Comparison of ENCODE assay signal across 31 mouse cellular contexts in genomic region chr10:25844348-25844747, GRCm38 (mm10).
"Had no signal": no experiment of that assay in that cellular context is flagged by ENCODE, and none has a peak within 500 bp of the region (broad histone marks: within the 10 kb centered on the region; RNA-seq: fewer than 3 reads in every experiment).

No protein-coding gene starts in this region.

- H3K9ac ChIP-seq: heart, embryonic 12.5 days; heart, embryonic 13.5 days; heart, embryonic 15.5 days; hindbrain, embryonic 12.5 days; hindbrain, embryonic 13.5 days; hindbrain, embryonic 14.5 days; hindbrain, embryonic 15.5 days; intestine, embryonic 15.5 days; kidney, embryonic 15.5 days had no signal

- H3K4me3 ChIP-seq: heart, embryonic 12.5 days; heart, embryonic 13.5 days; heart, embryonic 15.5 days; hindbrain, embryonic 10.5 days; hindbrain, embryonic 12.5 days; hindbrain, embryonic 13.5 days; hindbrain, embryonic 15.5 days; intestine, embryonic 15.5 days; kidney, embryonic 15.5 days; layer of hippocampus, adult 2 months; left cerebral cortex, adult 2 months had no signal

- H3K9me3 ChIP-seq: heart, embryonic 12.5 days; heart, embryonic 13.5 days; heart, embryonic 15.5 days; hindbrain, embryonic 10.5 days; hindbrain, embryonic 12.5 days; hindbrain, embryonic 13.5 days; hindbrain, embryonic 15.5 days; intestine, embryonic 15.5 days; kidney, embryonic 15.5 days had no signal

- H3K36me3 ChIP-seq: heart, embryonic 12.5 days; heart, embryonic 13.5 days; heart, embryonic 15.5 days; hindbrain, embryonic 10.5 days; hindbrain, embryonic 12.5 days; hindbrain, embryonic 13.5 days; hindbrain, embryonic 15.5 days; intestine, embryonic 15.5 days; kidney, embryonic 15.5 days had no signal

- DNase-seq: heart, postnatal 10 days; heart, postnatal 14 days; heart, postnatal 36 days; heart, postnatal 4 days; kidney, adult 11 months; kidney, adult 18-20 months; kidney, adult 2 months; kidney, adult 8-10 months; kidney, adult 9 months; kidney, postnatal 10 days; kidney, postnatal 14 days; kidney, postnatal 25 days; kidney, postnatal 36 days; kidney, postnatal 4 days; layer of hippocampus, adult 9-11 months; layer of hippocampus, postnatal 36 days had no signal

- H3K27me3 ChIP-seq: heart, embryonic 12.5 days; heart, embryonic 13.5 days; heart, embryonic 15.5 days; hindbrain, embryonic 12.5 days; hindbrain, embryonic 13.5 days; hindbrain, embryonic 15.5 days; intestine, embryonic 15.5 days; kidney, embryonic 15.5 days had no signal

- H3K4me2 ChIP-seq: heart, embryonic 11.5 days; heart, embryonic 12.5 days; heart, embryonic 13.5 days; heart, embryonic 15.5 days; hindbrain, embryonic 12.5 days; hindbrain, embryonic 13.5 days; hindbrain, embryonic 14.5 days; hindbrain, embryonic 15.5 days; intestine, embryonic 15.5 days; kidney, embryonic 15.5 days had no signal

- H3K27ac ChIP-seq: heart, embryonic 13.5 days; heart, embryonic 15.5 days; hindbrain, embryonic 10.5 days; hindbrain, embryonic 12.5 days; hindbrain, embryonic 13.5 days; hindbrain, embryonic 14.5 days; hindbrain, embryonic 15.5 days; hindbrain, postnatal 0 days; intestine, embryonic 15.5 days; kidney, embryonic 15.5 days; kidney, postnatal 0 days; layer of hippocampus, adult 2 months; left cerebral cortex, adult 2 months had no signal

- H3K4me1 ChIP-seq: heart, embryonic 12.5 days; heart, embryonic 13.5 days; heart, embryonic 15.5 days; hindbrain, embryonic 10.5 days; hindbrain, embryonic 12.5 days; hindbrain, embryonic 13.5 days; hindbrain, embryonic 15.5 days; intestine, embryonic 15.5 days; kidney, embryonic 15.5 days had no signal
